Mouse (Mus musculus) ovary, postnatal 14 days (tissue): ENCODE measurements around the gene Atrnl1.

Experiments used
- DNase-seq: peaks from one replicate; pipeline ENCODE4 v3.0.0; 2022; ENCODE audit warnings: low spot score

The Atrnl1 gene

GRCm38 (mm10) chr19:57609361-57610057 is 1.3 kb upstream of the Atrnl1 start:
- peak; percentile 25 for DNase-seq

- DNase-seq = peak; percentile 33
Observed at GRCm38 (mm10) chr19:57610058-57610475, 767 bp upstream of the Atrnl1 start.

- peak; percentile 58 for DNase-seq
Observed at GRCm38 (mm10) chr19:57611291-57612178, 701 bp downstream of the Atrnl1 start.

- DNase-seq = no peak
Observed at GRCm38 (mm10) chr19:57612179-57612472, 1.3 kb downstream of the Atrnl1 start.

GRCm38 (mm10) chr19:57615972-57616621 is 5.3 kb downstream of the Atrnl1 start:
- no peak for DNase-seq

- DNase-seq = no peak
Observed at GRCm38 (mm10) chr19:57619088-57619487, 8.3 kb downstream of the Atrnl1 start.

GRCm38 (mm10) chr19:57621814-57622213 is 11.0 kb downstream of the Atrnl1 start:
- DNase-seq = no peak

- no peak for DNase-seq
Observed at GRCm38 (mm10) chr19:57625738-57626137, 14.9 kb downstream of the Atrnl1 start.

GRCm38 (mm10) chr19:57627251-57627650 is 16.4 kb downstream of the Atrnl1 start:
- DNase-seq = no peak

GRCm38 (mm10) chr19:57642536-57642935 is 31.7 kb downstream of the Atrnl1 start:
- DNase-seq = no peak

GRCm38 (mm10) chr19:57642980-57643379 is 32.1 kb downstream of the Atrnl1 start:
- no peak for DNase-seq

GRCm38 (mm10) chr19:57648202-57648943 is 37.5 kb downstream of the Atrnl1 start:
- DNase-seq = no peak

GRCm38 (mm10) chr19:57648944-57649271 is 38.1 kb downstream of the Atrnl1 start:
- no peak for DNase-seq

- peak; percentile 36 for DNase-seq
Observed at GRCm38 (mm10) chr19:57655083-57655482, 44.2 kb downstream of the Atrnl1 start.

- DNase-seq = no peak
Observed at GRCm38 (mm10) chr19:57655491-57655890, 44.7 kb downstream of the Atrnl1 start.

GRCm38 (mm10) chr19:57657426-57658087 is 46.7 kb downstream of the Atrnl1 start:
- DNase-seq = no peak

- no peak for DNase-seq
Observed at GRCm38 (mm10) chr19:57658111-57659091, 47.6 kb downstream of the Atrnl1 start.

- no peak for DNase-seq
Observed at GRCm38 (mm10) chr19:57667011-57667410, 56.2 kb downstream of the Atrnl1 start.

GRCm38 (mm10) chr19:57667946-57668345 is 57.1 kb downstream of the Atrnl1 start:
- DNase-seq = no peak

- no peak for DNase-seq
Observed at GRCm38 (mm10) chr19:57679455-57679854, 68.6 kb downstream of the Atrnl1 start.

GRCm38 (mm10) chr19:57686596-57686995 is 75.8 kb downstream of the Atrnl1 start:
- no peak for DNase-seq
